Comparison of ENCODE assay signal across 10 mouse cellular contexts in genomic region chr2:156775455-156776435, GRCm38 (mm10). TPM values are rescaled to one million over a fixed set of nuclear protein-coding genes. Genes with fewer than 3 reads are reported as not detected.
DNase-seq lines count a peak whose midpoint lies in the region; ATAC-seq and TF ChIP-seq lines count a peak whose summit lies in the region.
"Had no signal": no experiment of that assay in that cellular context is flagged by ENCODE, and none has a peak within 500 bp of the region (broad histone marks: within the 10 kb centered on the region; RNA-seq: fewer than 3 reads in every experiment).

No protein-coding gene starts in this region.

- intact Hi-C loops in heart, postnatal 14 days (cut with DNase I), result loop anchor here (10.0 kb wide), 1 partner anchor 51 kb away; no protein-coding TSS in a partner anchor

- peak overlapping the region; percentile 57 for H3K4me3 ChIP-seq in heart, embryonic 12.5 days
- H3K4me3 ChIP-seq in G1E (ENCODE audit: low read depth, low read length), result peak overlapping the region; percentile 51; the same call in 1 of the 2 replicates
- H3K4me3 ChIP-seq in hindbrain, embryonic 10.5 days, result peak overlapping the region; percentile 52

- WGBS in heart, embryonic 12.5 days, result 20% methylated on average over 17 of the region's 17 CpGs
- 33% methylated on average over 17 of the region's 17 CpGs for WGBS in hindbrain, embryonic 10.5 days

- DNase-seq in heart, postnatal 14 days, result no peak
- DNase-seq in G1E (ENCODE audit: low spot score) (no peak), MN1 (ENCODE audit: low spot score) (no peak)
- DNase-seq in hindbrain, embryonic 10.5 days (ENCODE audit: low spot score), result no peak
- no peak for DNase-seq in urinary bladder, postnatal 25 days (ENCODE audit: low spot score)
- DNase-seq: thymus, postnatal 25 days had no signal

- H3K4me2 ChIP-seq in heart, embryonic 12.5 days, result peak overlapping the region; percentile 66

- H3K9ac ChIP-seq in heart, embryonic 12.5 days, result peak overlapping the region; percentile 91

- no peak for ATAC-seq in heart, embryonic 12.5 days (ENCODE audit: insufficient number of reproducible peaks, low FRiP score)
- no peak for ATAC-seq in G1E (ENCODE audit: extremely low read depth, insufficient number of reproducible peaks, low FRiP score, poor library complexity, severe bottlenecking)
- ATAC-seq in megakaryocyte-erythroid progenitor cell, adult 5-6 weeks (replicated peaks; ENCODE audit: low FRiP score, low TSS enrichment, poor library complexity, severe bottlenecking), result 0 out of 2 replicates have a peak, but pooled peaks have one; percentile 8
- ATAC-seq in megakaryocyte progenitor cell, adult 5-6 weeks (replicated peaks; ENCODE audit: poor library complexity), result no peak

- H3K4me1 ChIP-seq in heart, embryonic 12.5 days (replicated peaks), result peaks cover 52% of the 10 kb centered on the region
- peaks cover 57% of the 10 kb centered on the region for H3K4me1 ChIP-seq in G1E (ENCODE audit: insufficient read depth, low read depth, low read length)
- peaks cover 44% of the 10 kb centered on the region for H3K4me1 ChIP-seq in hindbrain, embryonic 10.5 days (replicated peaks)

- TF ChIP-seq CTCF in G1E (IDR thresholded peaks at IDR 0.05; ENCODE audit: low read depth, low read length), result no peak

- H3K27ac ChIP-seq in heart, embryonic 12.5 days (ENCODE audit: poor library complexity, severe bottlenecking), result peak overlapping the region; percentile 99
- peak overlapping the region; percentile 88 for H3K27ac ChIP-seq in hindbrain, embryonic 10.5 days

- H3K36me3 ChIP-seq in heart, embryonic 12.5 days, result peaks cover 25% of the 10 kb centered on the region
- no peaks in the 10 kb centered on the region for H3K36me3 ChIP-seq in G1E (replicated peaks)
- H3K36me3 ChIP-seq in hindbrain, embryonic 10.5 days, result no peaks in the 10 kb centered on the region

- no peaks in the 10 kb centered on the region for H3K27me3 ChIP-seq in heart, embryonic 12.5 days (replicated peaks)
- peaks cover 5% of the 10 kb centered on the region; the same call in 1 of the 2 replicates for H3K27me3 ChIP-seq in G1E (ENCODE audit: insufficient read depth, low read length)
- peaks cover 23% of the 10 kb centered on the region for H3K27me3 ChIP-seq in hindbrain, embryonic 10.5 days (ENCODE audit: insufficient read depth, poor library complexity, severe bottlenecking)
- H3K27me3 ChIP-seq: CH12.LX had no signal

- no peaks in the 10 kb centered on the region for H3K9me3 ChIP-seq in heart, embryonic 12.5 days (replicated peaks)
- 0 out of 2 replicates have a peak, but pooled peaks cover 2% of the 10 kb centered on the region for H3K9me3 ChIP-seq in G1E (replicated peaks)
- no peaks in the 10 kb centered on the region for H3K9me3 ChIP-seq in hindbrain, embryonic 10.5 days

RNA-seq across cellular contexts. Expression of gene Myl9, which starts 0.5 kb away (rescaled TPM):
- polyA plus RNA-seq in heart, embryonic 12.5 days (2016; fragmentation: Nextera tagmentation; extraction: Ambion mirVana), result 1,723 and 1,724 TPM in 2 replicates
- total RNA-seq in heart, postnatal 14 days (2021), result 100 to 1,000 TPM; 274 to 290 TPM
- total RNA-seq in G1E (2014; fragmentation: Nextera tagmentation) (not detected in 2 replicates), G1E (2017) (1.3 TPM in 1 of 2 replicates, not detected in the other)
- 0.43 and 0.44 TPM in 2 replicates for polyA plus RNA-seq in G1E (2012)
- 86.1 and 126 TPM in 2 replicates for polyA plus RNA-seq in hindbrain, embryonic 10.5 days (2016; fragmentation: Nextera tagmentation; extraction: Ambion mirVana)
- total RNA-seq in megakaryocyte-erythroid progenitor cell, adult 5-6 weeks (2014; fragmentation: Nextera tagmentation), result not detected in 2 replicates
- total RNA-seq in megakaryocyte-erythroid progenitor cell, adult 5-6 weeks (2017), result not detected in 2 replicates
- total RNA-seq in megakaryocyte progenitor cell, adult 5-6 weeks (2015), result not detected in 2 replicates
- not detected in 2 replicates for total RNA-seq in megakaryocyte progenitor cell, adult 5-6 weeks (2017)
- total RNA-seq: CH12.LX had no signal

Comparison
In these comparisons a context has a peak if more than half of its experiments do, and no peak if none do; other contexts are left out.
1. RNA of gene Myl9, which starts 0.5 kb away (total RNA-seq): 274 to 290 TPM in heart, postnatal 14 days; 1.3 TPM in G1E, not detected in megakaryocyte-erythroid progenitor cell, adult 5-6 weeks and not detected in megakaryocyte progenitor cell, adult 5-6 weeks; every median in the first group is over 100 times any median in the second.
2. Peak in every context shown above with its lines, with median percentiles within 50 percentile points of each other: H3K4me3 ChIP-seq.